Mouse (Mus musculus) heart, embryonic 10.5 days (tissue): ENCODE measurements around the gene Arhgef18. TPM values are rescaled to one million over a fixed set of nuclear protein-coding genes. Genes with fewer than 3 reads are reported as not detected.

Experiments used
- DNase-seq: peaks from one replicate; pipeline ENCODE4 v3.0.0-alpha.2; 2017; ENCODE audit warnings: low spot score
- H3K27ac ChIP-seq: fragments of 300-500 bp; sonication (generic); 2 replicates; pipeline ENCODE4 v1.5.1; 2016; ENCODE audit warnings: mild to moderate bottlenecking
- H3K27me3 ChIP-seq: fragments of 300-500 bp; sonication (generic); 2 replicates; pipeline ENCODE4 v1.6.1; 2016; ENCODE audit warnings: mild to moderate bottlenecking; ENCODE audit not compliant: poor library complexity, insufficient read depth, severe bottlenecking
- H3K36me3 ChIP-seq: fragments of 300-500 bp; sonication (generic); 2 replicates; pipeline ENCODE4 v1.6.1; 2016; ENCODE audit warnings: mild to moderate bottlenecking, moderate library complexity
- H3K4me1 ChIP-seq: fragments of 300-500 bp; sonication (generic); 2 replicates; pipeline ENCODE4 v1.6.1; 2016; ENCODE audit warnings: mild to moderate bottlenecking
- H3K4me3 ChIP-seq: fragments of 300-500 bp; sonication (generic); 2 replicates; pipeline ENCODE4 v1.5.1; 2016; ENCODE audit warnings: mild to moderate bottlenecking, moderate library complexity
- H3K9me3 ChIP-seq: fragments of 300-500 bp; sonication (generic); 2 replicates; pipeline ENCODE4 v1.6.1; 2016; ENCODE audit warnings: mild to moderate bottlenecking, moderate library complexity
- WGBS: fragments of 180-500 bp; shearing (Covaris S2); methylation state at CpG from one replicate; pipeline ENCODE4 v1.1.7; 2016; 5-methylcytosine and 5-hydroxymethylcytosine counted together
- polyA plus RNA-seq: library from polyadenylated mRNA; unstranded; fragments of >200 nt; fragmentation: Nextera tagmentation; extraction: Ambion mirVana; gene quantifications from 2 replicates; pipeline ENCODE4 v1.2.1, GENCODE M21; 2016

The Arhgef18 gene
- polyA plus RNA-seq, 1 experiment from 2014 or later: 8.0 TPM

- no peak for DNase-seq
- Histone ChIP-seq H3K9me3 (no peaks in the 10 kb centered on the region; the same call in 1 of the 2 replicates), H3K27ac (no peak overlapping the region), H3K27me3 (no peaks in the 10 kb centered on the region), H3K4me1 (no peaks in the 10 kb centered on the region), H3K36me3 (peaks cover 69% of the 10 kb centered on the region), H3K4me3 (no peak overlapping the region)
- WGBS: 83% methylated on average over 3 of the region's 3 CpGs
These were observed 38.3 kb downstream of the Arhgef18 start for GRCm38 (mm10) chr8:3431113-3431512.

DNA sequence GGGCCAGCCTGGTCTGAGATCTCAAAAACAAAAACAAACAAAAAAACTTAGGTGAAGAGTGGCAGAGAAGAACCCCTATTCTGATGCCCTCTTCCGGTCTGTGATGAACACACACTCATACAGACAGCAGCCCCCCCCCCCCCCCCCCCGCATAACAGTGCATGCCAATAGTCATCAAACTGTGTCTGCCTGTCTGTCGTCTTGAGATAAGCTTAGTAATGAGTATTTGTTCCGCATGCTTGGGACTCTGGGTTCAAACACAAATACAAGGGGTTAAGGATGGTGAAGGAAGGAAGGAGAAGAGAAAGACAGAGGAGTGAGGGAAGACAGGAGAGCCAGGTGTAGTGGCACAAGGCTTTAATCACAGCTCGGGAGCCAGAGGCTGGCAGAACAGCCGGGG, 43.7 kb downstream of the Arhgef18 start:
- Histone ChIP-seq H3K27ac (no peak overlapping the region), H3K4me3 (no peak overlapping the region), H3K36me3 (peaks cover 90% of the 10 kb centered on the region), H3K27me3 (no peaks in the 10 kb centered on the region), H3K4me1 (no peaks in the 10 kb centered on the region), H3K9me3 (no peaks in the 10 kb centered on the region; the same call in 1 of the 2 replicates)
- no peak for DNase-seq
- 80% methylated on average over 6 of the region's 6 CpGs for WGBS

DNA sequence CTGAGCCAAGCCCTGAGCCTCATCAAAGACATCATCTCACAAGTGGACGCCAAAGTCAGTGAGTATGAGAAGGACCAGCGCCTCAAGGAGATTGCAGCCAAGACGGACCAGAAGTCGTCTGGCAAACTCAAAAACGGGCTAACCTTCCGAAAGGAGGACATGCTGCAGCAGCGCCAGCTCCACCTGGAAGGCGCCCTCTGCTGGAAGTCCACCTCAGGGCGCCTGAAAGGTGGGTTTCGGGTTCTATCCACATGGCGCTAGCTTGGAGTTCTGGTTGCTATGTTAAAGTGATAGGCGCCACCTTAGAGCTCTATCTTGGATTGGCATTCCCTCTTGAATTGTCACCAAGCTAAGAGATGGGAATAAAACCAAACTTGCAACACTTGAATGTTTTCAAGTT, 46.7 kb downstream of the Arhgef18 start:
- WGBS: 78% methylated on average over 12 of the region's 12 CpGs
- H3K9me3 ChIP-seq: no peaks in the 10 kb centered on the region
- H3K4me3 ChIP-seq: no peak overlapping the region
- no peaks in the 10 kb centered on the region for H3K4me1 ChIP-seq
- no peaks in the 10 kb centered on the region for H3K27me3 ChIP-seq
- H3K27ac ChIP-seq: no peak overlapping the region
- H3K36me3 ChIP-seq: peaks cover 72% of the 10 kb centered on the region
- DNase-seq: no peak

- Histone ChIP-seq H3K27me3 (no peaks in the 10 kb centered on the region), H3K27ac (no peak overlapping the region), H3K36me3 (peaks cover 84% of the 10 kb centered on the region), H3K4me1 (no peaks in the 10 kb centered on the region), H3K9me3 (0 out of 2 replicates have a peak, but pooled peaks cover 5% of the 10 kb centered on the region), H3K4me3 (no peak overlapping the region)
- DNase-seq: no peak
- WGBS: 84% methylated on average over 2 of the region's 2 CpGs
These were observed 56.4 kb downstream of the Arhgef18 start for GRCm38 (mm10) chr8:3449226-3449625.

GRCm38 (mm10) chr8:3450670-3451069, 57.9 kb downstream of the Arhgef18 start:
- peaks cover 89% of the 10 kb centered on the region for H3K36me3 ChIP-seq
- no peak overlapping the region for H3K27ac ChIP-seq
- H3K9me3 ChIP-seq: 0 out of 2 replicates have a peak, but pooled peaks cover 5% of the 10 kb centered on the region
- no peak for DNase-seq
- no peak overlapping the region for H3K4me3 ChIP-seq
- H3K4me1 ChIP-seq: no peaks in the 10 kb centered on the region
- no peaks in the 10 kb centered on the region for H3K27me3 ChIP-seq
- 35% methylated on average over 5 of the region's 5 CpGs for WGBS

DNA sequence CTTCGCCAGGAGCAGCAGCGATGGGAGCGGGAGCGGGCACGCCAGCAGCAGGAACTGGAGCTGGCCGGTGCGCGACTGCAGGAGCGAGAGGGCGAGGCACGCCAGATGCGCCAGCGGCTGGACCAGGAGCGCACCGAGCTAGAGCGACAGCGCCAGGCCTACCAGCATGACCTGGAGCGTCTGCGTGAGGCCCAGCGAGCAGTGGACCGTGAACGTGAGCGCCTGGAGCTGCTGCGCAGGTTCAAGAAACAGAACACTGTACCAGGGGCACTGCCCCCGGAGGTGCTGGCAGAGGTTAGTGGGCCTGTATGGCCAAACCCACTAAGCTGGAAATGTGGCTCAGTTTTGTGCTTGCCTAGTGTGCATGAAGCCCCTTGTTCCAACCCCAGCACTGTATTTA, 59.2 kb downstream of the Arhgef18 start:
- Histone ChIP-seq H3K36me3 (peaks cover 87% of the 10 kb centered on the region), H3K27me3 (no peaks in the 10 kb centered on the region), H3K9me3 (0 out of 2 replicates have a peak, but pooled peaks cover 5% of the 10 kb centered on the region), H3K4me1 (no peaks in the 10 kb centered on the region), H3K27ac (no peak overlapping the region), H3K4me3 (no peak overlapping the region)
- no peak for DNase-seq
- WGBS: 96% methylated on average over 25 of the region's 25 CpGs

- 85% methylated on average over 2 of the region's 2 CpGs for WGBS
- Histone ChIP-seq H3K27me3 (no peaks in the 10 kb centered on the region), H3K4me3 (no peak overlapping the region), H3K9me3 (no peaks in the 10 kb centered on the region), H3K27ac (no peak overlapping the region), H3K36me3 (peaks cover 6% of the 10 kb centered on the region; the same call in 1 of the 2 replicates), H3K4me1 (peaks cover 5% of the 10 kb centered on the region; the same call in 1 of the 2 replicates)
- no peak for DNase-seq
These were observed 70.4 kb downstream of the Arhgef18 start for GRCm38 (mm10) chr8:3463248-3463647.

DNA sequence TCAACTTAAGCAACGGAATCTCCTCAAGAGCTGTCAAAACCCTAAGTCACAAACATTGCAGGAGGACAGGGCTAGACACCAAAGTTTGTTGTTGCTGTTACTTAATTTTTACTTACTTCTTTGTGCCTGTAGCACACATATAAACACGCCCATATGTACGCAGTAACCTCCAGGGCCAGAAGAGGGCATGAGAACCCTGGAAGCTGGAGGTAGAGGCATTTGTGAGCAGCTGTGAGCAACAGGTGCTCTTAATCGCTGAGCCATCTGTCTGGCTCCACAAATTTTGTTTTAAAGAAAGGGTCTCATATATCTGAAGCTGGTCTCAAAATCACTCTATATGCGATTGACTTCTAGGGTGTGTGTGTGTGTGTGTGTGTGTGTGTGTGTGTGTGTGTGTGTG, 71.5 kb downstream of the Arhgef18 start:
- Histone ChIP-seq H3K27me3 (no peaks in the 10 kb centered on the region), H3K36me3 (no peaks in the 10 kb centered on the region), H3K9me3 (no peaks in the 10 kb centered on the region), H3K4me1 (peaks cover 5% of the 10 kb centered on the region; the same call in 1 of the 2 replicates), H3K27ac (no peak overlapping the region), H3K4me3 (no peak overlapping the region)
- no peak for DNase-seq
- 57% methylated on average over 5 of the region's 5 CpGs for WGBS

GRCm38 (mm10) chr8:3467006-3467885, 74.4 kb downstream of the Arhgef18 start, which contains the start of gene Pex11g:
Pex11g (minus strand) TSS chr8:3467680.
- Histone ChIP-seq H3K9me3 (no peaks in the 10 kb centered on the region), H3K27ac (peak within 1 kb of the TSS; percentile 94), H3K4me3 (peak within 1 kb of the TSS; percentile 63), H3K4me1 (peaks cover 5% of the 10 kb centered on the region; the same call in 1 of the 2 replicates), H3K27me3 (no peaks in the 10 kb centered on the region), H3K36me3 (no peaks in the 10 kb centered on the region)
- WGBS: 6% methylated on average over 32 of the region's 32 CpGs
- peak; percentile 99 for DNase-seq

- peak overlapping the region; percentile 63 for H3K4me3 ChIP-seq
- no peak for DNase-seq
- no peaks in the 10 kb centered on the region for H3K9me3 ChIP-seq
- WGBS: 48% methylated on average over 9 of the region's 9 CpGs
- H3K27me3 ChIP-seq: no peaks in the 10 kb centered on the region
- H3K27ac ChIP-seq: peak overlapping the region; percentile 94
- no peaks in the 10 kb centered on the region for H3K36me3 ChIP-seq
- H3K4me1 ChIP-seq: peaks cover 5% of the 10 kb centered on the region; the same call in 1 of the 2 replicates
These were observed 75.2 kb downstream of the Arhgef18 start for GRCm38 (mm10) chr8:3467886-3468545.

DNA sequence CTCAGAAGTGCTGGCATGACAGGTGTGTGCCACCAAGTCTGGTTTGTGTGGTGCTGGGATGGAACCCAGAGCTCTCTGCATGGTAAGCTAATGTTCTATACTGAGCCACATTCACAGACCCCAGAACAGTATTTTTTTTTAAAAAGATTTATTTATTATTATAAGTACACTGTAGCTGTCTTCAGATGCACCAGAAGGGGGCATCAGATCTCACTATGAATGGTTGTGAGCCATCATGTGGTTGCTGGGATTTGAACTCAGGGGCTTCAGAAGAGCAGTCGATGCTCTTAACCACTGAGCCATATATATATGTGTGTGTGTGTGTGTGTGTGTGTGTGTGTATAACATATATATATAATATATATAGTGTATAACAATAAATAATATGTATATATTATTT, 76.0 kb downstream of the Arhgef18 start:
- Histone ChIP-seq H3K36me3 (no peaks in the 10 kb centered on the region), H3K4me3 (no peak overlapping the region), H3K27ac (no peak overlapping the region), H3K9me3 (no peaks in the 10 kb centered on the region), H3K27me3 (no peaks in the 10 kb centered on the region), H3K4me1 (peaks cover 5% of the 10 kb centered on the region; the same call in 1 of the 2 replicates)
- WGBS: 81% methylated on average over 1 of the region's 1 CpGs
- DNase-seq: no peak

- Histone ChIP-seq H3K27ac (no peak within 1 kb of the TSS), H3K27me3 (peaks cover 5% of the 10 kb centered on the region; the same call in 1 of the 2 replicates), H3K9me3 (no peaks in the 10 kb centered on the region), H3K4me3 (no peak within 1 kb of the TSS), H3K36me3 (no peaks in the 10 kb centered on the region), H3K4me1 (peaks cover 5% of the 10 kb centered on the region; the same call in 1 of the 2 replicates)
- no peak for DNase-seq
These were observed 77.8 kb downstream of the Arhgef18 start, which contains the start of gene Tex45 for GRCm38 (mm10) chr8:3470562-3470961. Tex45 (plus strand) TSS chr8:3470862.
